Mouse (Mus musculus): ENCODE measurements around the gene Gpx4.

DNA sequence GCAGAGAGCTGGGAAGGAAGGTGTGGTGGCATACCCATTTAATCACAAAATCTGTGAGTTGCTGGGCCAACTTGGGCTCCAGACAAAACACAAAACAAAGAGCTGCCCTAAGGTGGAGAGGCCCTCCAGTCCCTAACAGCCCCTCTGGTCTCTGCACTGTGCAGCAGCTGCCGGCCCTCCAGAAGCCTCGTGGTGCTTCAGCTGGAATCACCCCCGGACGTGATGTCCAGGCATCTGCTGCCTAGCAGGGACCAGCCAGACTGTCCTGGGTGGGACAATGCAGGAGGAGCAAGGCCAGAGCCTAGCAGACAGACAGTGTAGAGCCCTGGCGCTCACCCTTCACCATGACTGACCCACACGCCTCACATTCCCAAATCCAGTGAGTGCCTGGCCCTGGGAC is 44.6 kb downstream of the Gpx4 start:
- no peak for TF ChIP-seq CTCF (IDR thresholded peaks at IDR 0.05)
- peak; percentile 34; the same call in 1 of the 2 replicates for TF ChIP-seq EP300 (IDR thresholded peaks at IDR 0.05)

Measured in lung, postnatal 0 days (tissue).